Mouse (Mus musculus): Measurements from ENCODE around the gene Jmjd1c. TPM values are rescaled to one million over a fixed set of nuclear protein-coding genes. Genes with fewer than 3 reads are reported as not detected.

The Jmjd1c gene
- total RNA-seq, 1 experiment from 2014 or later = 60.0 TPM

DNA sequence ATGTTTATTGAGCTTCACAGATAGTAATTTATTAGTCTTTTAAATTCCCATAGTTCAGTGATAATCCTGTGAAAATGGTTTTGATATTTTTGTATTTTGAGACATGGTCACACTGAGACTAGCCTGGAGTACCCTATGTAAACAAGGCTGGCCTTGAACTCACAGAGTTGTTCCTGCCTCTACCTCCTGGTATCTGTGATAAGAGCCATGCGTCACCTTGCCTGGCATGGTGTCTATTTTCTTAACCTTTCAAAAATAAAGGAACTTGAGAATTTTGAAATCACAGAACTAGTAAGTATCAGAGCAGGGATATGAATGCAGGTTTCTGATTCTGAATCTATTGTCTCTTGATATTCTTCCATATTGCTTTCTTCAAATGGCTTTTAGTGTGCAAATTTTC, 35.8 kb downstream of the Jmjd1c start:
- DNase-seq = peak; percentile 28

DNA sequence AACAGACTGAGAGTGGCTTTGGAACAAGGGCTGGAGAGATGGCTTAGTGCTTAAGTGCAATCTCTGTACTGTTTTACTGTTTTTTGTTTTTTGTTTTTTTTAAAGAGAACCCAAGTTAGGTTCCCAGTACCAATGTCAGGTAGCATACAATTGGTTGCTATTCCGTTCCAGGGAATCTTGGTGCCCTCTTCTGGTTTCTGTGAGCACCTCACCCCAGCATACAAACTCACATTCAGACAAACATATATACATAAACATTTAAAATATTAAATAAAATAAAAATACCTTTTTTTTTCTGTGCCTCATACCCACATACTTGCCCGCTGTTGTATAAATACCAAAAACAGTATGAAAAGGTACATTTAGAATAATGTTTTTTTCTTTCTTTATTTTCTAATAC, 38.4 kb downstream of the Jmjd1c start:
- no peak for DNase-seq

DNA sequence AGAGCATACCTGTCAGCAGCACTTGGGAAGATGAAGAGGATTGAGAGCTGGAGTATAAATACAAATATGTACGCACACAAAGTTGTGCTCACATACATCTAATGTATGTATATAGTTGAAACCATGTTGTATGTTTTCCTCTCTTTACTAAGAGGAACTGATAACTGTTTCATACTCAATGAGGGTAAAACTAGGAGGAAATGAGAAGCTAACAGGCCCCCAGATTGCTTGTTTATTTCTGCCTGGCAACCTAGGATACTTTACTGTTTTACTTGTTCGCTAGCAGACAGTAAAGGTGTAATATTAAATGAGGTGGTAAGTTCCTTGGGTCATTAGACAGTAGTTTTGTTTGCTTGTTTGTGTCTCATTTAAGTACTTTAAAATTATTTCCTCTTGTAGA, 41.5 kb downstream of the Jmjd1c start:
- no peak for DNase-seq

DNA sequence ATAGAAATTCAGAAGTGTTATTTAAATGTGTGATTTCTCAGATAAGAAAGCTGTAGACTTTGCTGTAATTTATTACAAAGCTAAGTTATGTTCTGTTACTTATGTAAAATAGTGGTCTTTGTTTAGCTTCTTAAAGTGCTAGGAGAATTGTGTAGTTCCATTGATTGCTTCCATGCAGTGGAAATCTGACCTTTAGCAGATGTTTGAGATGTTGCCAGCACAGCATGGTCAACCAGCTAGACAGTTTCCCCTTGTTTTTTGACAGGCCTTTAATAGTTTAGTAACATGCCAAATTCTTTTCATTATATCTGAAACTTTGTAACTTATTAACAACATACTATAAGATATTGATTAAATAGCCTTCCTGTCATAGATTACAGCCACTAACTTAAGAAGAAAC, 47.7 kb downstream of the Jmjd1c start:
- no peak for DNase-seq

DNA sequence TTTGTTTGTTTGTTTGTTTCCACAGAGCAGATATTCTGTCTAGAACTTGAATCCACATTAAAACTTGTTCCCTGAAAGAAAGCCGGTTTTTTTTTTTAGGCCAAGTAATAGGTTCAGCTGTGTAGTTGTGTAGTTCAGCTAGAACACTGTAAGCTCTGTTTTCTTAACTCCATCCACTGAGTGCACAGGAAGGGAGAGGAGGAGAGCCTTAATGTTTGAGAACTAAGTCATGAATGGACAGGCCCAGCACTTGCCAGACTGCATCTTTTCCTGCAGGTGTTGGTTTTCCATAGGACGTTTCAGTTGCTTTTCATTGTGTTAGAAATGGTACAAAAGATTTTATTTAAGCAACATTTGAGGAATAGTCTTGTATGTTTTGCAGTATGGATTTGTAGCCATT, 48.3 kb downstream of the Jmjd1c start:
- no peak for DNase-seq

DNA sequence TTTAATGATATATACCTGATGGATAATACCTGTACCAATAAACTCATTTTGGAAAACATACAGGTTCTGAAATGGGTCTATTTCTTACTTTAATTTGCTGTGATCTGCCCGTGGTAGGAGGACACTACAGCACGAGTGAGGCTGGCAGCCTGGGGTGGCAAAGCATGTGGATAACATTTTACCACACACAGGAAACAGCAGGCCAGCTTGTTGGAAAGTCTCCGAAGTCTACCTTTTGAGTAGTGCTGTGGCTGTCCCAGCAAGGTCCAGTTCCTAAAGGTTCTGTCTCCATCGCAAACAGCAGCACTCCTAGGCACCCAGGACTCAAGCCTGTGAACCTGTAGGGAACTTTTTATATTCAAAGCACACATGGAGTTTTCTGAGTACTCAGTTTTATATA, 49.7 kb downstream of the Jmjd1c start:
- no peak for DNase-seq

DNA sequence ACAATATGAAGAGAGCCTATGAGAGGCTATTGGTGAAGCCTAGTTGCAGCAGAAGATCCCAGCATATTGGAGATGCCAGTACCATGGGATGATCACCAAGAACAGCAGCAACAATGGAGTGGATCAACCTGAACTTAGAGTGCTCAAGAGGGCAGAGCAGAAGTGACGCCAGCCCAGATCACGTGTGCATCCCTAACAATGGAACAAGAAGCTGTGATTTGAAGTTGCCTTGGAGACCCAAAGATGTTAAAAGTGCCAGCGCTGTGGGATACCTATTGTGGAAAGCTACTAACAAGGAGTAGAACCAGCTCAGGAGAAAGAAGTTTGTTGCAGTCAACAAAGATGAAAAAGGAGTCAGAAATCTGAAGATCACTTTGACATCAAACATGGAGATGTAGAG, 55.8 kb downstream of the Jmjd1c start:
- no peak for DNase-seq

DNA sequence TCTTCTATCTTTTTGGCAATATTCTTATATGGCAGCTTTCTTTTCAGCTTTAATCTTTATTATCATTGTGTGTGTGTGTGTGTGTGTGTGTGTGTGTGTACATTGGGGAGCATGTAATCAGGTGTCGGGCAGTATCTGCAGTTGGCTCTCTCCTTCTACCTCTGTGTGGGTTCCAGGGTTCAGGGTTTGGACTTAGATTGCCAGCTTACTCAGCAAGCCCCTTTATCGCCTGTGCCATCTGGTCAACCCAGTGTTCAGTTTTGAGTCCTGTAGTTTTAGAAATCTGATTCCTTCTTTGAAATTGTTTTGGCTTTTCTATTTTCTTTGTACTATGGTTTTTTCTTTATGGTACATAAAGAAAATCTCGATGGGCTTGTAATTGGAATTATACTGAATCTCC, 58.7 kb downstream of the Jmjd1c start:
- DNase-seq = no peak

DNA sequence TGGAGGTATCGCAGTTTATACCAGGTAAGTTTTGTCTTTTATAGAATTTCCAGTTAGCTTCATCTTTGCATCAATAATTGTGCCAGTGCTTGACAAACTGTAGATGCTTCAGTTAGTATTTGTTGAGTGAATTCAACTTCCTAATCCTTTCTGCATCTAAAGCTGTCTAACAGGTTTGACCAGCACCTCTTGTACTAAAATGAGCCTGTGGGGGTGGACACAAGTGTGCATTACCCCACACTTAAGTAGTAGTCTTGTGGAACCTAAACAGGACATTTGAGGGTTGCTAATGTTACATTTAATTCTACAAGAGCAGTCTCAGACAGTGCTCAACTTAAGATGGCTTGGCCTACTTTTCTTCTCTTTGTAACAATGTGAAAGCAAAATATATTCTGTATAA, 78.1 kb downstream of the Jmjd1c start:
- no peak for DNase-seq

DNA sequence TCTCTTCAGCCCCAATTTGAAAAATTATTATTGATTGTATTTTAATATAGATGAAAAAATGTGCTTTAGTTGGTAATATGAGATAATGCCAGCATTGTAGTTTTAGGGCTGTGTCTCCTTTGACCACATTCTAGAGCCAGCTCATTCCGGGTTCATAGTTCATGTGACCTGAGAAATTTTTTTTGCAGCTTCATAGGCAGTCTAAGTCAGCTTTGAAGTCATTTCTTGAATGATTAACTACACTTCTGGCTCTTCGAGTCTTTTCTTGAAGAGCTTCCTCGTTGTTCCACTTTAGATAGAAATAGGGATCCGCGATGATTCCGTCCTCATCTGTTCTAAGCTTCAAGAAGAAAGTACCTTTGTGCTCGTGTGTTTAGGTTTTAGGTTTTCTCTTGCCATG, 80.1 kb downstream of the Jmjd1c start:
- DNase-seq = no peak

DNA sequence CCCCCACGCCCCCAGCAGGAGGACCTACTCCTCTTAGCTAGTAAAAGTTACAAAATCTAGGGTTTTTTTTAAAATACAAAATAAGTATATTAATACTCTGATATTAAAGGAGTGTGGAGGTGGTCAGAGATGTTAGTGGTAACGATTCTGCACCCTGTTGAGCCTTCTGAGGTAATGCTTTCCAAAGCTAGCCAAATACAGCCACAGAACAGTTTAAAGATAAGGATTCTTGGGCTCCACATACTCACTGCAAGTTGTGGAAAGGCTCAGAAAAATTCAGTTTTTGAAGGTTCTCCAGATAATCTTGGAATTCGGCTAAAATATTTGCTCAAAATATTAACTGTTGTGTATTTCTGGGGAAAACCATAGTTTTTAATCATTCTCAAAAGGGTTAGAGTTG, 81.0 kb downstream of the Jmjd1c start:
- no peak for DNase-seq

DNA sequence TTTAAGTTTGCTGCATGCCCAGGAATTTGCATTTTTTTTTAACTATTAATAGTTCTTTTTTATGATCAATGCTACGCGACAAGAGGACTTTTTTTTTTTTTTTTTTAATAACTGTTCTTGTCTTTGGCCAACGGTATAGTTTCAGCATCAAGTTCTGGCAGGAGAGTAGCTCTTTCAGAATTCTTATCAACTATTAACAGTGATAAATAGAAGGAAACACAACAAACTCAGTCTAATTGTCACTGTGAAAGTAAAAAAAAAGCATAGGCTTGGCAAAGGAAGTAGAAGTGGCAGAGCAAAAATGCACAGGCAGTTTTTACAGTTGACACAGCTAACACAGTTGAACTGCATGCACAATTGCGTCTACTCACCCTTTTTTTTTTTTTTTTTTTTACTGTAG, 81.5 kb downstream of the Jmjd1c start:
- no peak for DNase-seq

DNA sequence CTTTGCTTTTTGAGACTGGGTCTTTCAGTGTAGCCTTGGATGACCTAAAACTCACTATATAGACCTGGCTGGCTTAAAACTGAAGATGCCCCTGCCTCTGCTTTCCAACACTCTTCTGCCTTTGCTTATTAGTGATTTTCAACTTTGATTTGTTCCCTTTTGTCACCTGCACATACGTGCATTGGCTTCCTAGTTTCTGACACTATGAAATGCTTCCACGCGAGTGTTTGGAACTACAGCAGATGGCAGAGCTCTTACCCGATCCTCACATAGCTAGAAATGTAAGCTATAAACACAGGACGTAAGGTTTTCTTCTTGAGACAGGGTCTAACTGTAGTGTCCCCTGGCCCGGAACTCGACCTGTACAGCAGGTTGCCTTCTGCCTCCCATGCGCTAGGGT, 84.1 kb downstream of the Jmjd1c start:
- DNase-seq = no peak

DNA sequence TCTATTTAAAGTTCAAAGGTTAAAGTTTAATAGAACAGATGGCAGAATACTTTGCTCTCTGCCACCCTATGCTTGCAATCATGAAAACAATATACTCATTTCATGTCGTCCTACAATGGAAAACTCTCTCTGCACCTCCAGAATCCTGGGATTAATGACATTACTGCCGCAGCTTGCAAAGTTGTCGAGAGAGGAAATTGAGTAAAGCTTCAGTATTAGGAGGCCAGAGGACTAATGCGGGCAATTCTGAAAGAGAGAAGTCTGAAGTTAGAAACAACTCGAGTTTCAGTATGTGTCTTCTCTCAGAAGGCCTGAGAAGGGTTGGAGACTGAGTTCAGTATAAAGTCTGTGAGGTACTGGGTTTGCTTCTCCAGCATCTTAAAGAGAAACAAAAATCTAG, 84.9 kb downstream of the Jmjd1c start:
- no peak for DNase-seq

DNA sequence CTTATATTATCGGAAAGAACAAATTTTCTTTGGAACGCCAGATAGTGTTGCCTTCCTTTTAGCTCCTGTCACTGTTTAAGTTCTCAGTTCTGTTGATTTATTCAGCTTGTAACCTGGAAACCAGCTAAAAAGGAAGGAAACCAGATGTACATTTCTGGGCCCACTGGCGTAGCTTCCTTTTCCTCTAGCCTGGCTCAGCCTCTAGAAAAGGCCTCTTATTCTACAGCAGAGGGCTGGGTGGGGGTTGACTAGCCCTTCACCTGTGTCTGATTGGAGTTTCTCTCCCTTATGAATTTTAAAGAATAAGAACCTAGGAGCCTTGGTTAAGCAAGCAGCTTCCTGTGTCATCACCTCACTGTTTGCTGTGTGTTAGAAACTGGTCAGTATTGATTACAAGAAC, 86.7 kb downstream of the Jmjd1c start:
- no peak for DNase-seq

DNA sequence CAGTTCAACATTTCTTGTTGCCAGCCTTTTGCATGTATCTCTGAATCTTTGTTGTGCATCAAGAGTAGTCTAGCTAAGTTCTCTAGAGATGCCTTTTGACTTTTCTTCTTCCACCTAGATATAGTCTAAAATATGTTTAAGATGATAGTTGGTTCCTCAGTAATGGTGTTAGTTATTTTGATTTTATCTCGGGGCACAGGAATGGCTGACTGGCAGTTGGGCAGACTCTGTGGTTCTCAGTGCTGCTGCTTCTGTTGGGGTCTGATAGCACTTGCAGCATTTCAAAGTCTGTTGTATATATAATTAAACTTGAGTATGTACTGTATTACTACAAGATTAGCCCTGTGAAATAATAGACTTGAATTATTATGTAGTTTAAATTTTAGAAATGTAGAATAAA, 87.2 kb downstream of the Jmjd1c start:
- DNase-seq = no peak

DNA sequence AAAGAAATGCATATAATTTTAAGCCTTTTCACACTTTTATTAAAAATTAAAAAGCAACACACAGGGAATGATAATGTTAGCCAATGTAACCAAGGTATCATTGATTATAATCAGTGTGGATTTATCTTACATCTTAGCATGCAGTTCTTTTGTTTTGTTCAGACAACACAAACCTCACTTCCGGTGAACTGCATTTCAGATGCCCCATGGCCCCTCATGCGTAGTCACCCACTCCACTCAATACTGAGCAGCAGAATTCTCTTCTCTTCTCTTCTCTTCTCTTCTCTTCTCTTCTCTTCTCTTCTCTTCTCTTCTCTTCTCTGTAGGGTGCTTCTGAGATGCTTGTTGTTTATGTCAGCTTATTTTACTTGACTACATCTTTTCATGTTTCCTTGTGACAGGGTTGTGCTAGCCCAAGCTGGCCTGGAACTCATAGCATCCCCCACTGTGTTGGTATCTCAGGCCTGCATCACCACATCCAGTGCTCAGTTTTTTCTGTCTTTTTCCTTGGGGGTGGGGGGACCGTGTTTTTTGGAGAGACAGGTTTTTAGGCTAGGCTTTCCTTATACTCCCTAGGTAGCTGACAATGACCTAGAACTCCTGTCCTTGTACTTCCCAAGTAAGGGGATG, 88.6 kb downstream of the Jmjd1c start:
- no peak for DNase-seq

DNA sequence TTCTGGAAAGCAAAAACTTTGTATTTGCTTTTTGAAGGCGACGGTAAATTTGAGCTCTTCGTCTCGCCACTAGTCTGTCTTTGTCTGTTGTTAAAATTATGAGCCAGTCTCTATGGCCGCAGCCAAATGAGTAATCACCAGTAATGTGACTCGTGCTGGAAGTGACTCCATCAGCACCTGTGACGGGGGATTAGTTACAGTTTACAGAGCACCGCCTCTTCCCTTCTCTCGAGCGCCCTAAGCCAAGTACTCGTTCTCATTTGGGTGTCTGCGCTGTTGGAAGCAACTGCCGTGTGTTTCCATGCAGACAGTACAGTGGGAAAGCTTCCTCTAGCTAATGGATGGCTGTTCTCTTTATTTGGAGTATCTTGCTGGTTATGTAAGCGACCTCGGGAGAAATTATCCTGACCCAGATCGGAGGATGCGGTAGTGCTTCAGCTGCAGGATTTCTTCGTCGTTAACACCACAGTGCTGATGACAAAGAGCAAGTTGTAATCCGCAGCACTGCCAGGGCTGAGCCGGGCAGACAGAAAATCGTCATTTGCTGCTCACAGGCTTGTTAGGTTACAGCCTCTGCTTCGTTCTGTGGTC, 89.7 kb downstream of the Jmjd1c start:
- DNase-seq = peak; percentile 55

DNA sequence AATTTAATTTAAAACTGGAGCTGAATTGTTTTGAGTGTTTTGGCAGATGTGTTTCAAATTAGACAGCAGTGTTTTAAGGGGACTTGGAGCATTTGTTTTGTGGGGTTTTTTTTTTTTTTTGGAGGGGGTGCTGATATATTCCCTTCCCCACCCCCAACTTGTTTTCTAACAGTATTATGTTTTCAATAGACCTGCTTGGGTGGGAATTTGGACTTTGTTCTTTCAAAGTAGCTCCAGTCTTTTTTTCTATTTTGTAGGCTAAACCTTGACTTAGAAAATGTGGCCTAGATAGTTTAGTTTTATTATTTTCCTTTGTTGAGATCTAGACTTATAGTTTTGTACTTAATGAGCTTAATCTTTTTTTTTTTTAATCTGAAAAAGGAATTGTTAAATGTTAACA, 90.6 kb downstream of the Jmjd1c start:
- DNase-seq = no peak

DNA sequence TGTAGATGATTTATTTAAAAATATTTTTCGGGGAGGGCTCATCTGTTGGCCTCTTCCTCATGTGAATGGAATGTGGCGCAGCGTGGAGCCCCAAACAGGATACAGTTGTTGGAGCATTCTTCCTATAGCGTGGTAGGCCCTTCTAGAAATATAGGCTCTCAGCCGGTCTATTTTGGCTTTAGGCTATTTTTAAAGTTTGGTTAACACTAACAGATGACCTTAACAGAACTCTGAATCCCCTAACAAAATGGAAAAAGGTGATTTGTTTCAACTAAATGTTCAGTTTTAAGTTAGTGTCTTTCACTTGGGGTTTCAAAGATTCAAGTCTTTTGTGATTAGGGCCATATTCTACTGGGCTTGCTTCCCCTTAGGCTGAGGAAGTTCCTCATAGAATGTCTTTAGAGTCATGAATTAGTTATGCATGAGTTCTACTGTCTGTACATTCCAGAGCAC, 91.1 kb downstream of the Jmjd1c start:
- peak; percentile 24 for DNase-seq

DNA sequence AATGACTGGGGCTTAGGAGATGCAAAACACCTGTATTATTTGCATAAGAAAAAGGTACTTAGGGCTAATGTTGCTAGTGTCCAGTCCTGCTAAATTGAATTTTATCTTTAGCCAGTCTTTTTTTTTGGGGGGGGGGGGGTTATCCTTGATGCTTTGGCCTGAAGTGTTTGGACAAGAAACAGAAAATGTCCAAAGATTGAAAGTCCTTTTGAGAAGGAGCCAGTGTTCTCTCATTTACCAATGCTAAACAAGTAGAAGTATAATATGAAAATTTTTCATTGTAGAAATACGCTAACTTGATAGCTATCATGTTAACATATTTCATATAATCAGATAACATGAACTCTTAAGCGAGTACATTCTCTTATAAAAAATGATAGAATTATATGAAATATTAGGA, 92.0 kb downstream of the Jmjd1c start:
- no peak for DNase-seq

DNA sequence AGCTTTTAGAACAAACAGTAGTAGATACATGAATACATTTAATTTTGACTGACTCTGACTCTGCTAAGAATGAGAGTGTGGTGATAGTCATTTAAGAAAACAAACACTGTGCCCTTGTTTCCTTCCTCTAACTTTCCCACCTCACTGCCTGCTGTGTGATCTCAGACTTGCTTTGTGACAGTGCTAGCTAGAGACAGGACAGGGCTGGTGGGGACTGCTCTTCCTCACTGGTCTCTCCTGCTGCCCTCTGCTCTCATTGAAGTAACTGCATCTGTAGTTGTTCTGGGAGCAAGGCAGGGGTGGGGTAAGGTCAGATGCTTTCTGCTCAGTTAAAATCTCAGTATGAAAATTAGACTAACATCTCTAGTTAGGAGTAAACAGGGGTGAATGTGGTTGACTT, 93.1 kb downstream of the Jmjd1c start:
- DNase-seq = no peak

DNA sequence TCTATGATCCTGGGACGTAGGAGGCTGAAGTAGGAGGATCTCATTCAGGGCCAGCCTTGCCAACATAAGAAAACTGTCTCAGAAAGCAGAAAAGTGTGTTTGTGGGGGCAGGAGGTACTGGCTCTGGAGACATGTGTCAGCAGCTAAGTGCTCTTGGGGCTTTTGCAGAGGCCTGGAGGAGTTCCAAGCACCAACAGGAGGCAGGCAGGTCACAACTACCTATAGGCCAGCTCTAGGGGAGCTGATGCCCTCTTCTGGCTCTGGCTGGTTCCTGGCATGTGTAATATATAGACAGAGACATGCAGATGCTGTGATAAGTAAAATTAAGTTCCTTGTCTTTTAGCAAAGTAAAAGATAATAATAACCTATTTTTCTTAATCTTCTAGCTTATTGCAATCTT, 94.3 kb downstream of the Jmjd1c start:
- DNase-seq = no peak

DNA sequence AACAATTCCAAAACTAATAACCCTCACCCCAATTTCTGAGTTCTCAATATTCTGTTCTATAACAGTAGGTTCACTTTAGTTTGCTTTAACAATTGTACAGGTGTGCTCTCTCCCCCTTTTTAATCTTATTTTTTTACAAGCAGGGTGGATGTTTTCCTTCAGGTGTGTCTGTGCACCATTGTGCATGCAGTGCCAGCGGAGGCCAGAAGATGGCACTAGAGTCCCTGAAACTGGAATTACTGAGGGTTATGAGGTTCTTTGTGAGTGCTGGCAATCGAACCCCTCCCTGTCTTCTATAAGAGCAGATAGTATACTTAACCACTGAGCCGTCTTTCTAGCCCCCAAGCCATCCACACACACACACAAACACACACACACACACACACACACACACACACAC, 96.4 kb downstream of the Jmjd1c start:
- no peak for DNase-seq

Data from adrenal gland, postnatal 25 days (tissue).